Mouse (Mus musculus) bone marrow, adult 2 months (tissue): ENCODE measurements around the gene Ccl17. TPM values are rescaled to one million over a fixed set of nuclear protein-coding genes. Genes with fewer than 3 reads are reported as not detected.

ENCODE experiments used
- H3K27ac ChIP-seq: fragments of 200-500 bp; 2 replicates; pipeline ENCODE4 v1.5.1; 2012; ENCODE audit warnings: low read depth, mild to moderate bottlenecking, control low read depth, inconsistent platforms, low read length; ENCODE audit not compliant: control insufficient read depth, poor library complexity, insufficient read depth
- H3K4me1 ChIP-seq: fragments of 200-500 bp; 2 replicates; pipeline ENCODE4 v1.6.1; 2011; ENCODE audit warnings: low read length; ENCODE audit not compliant: control insufficient read depth, insufficient read depth
- H3K4me3 ChIP-seq: fragments of 200-500 bp; replicated peaks from 2 replicates; pipeline ENCODE3; 2011; ENCODE audit warnings: mild to moderate bottlenecking, low read depth, low read length, control low read depth; ENCODE audit not compliant: control insufficient read depth
- CTCF ChIP-seq: fragments of 200-500 bp; IDR thresholded peaks from 2 replicates; pipeline ENCODE4 v1.5.1; 2011; ENCODE audit warnings: low read length, control low read depth; ENCODE audit not compliant: control insufficient read depth, insufficient read depth
- POLR2A ChIP-seq: fragments of 200-500 bp; IDR thresholded peaks from 2 replicates; pipeline ENCODE4 v1.6.1; 2011; ENCODE audit warnings: low read depth, mild to moderate bottlenecking, control low read depth, low read length, borderline replicate concordance; ENCODE audit not compliant: control insufficient read depth
- whole genome bisulfite sequencing: fragments of 180-500 bp; shearing (Covaris S2); methylation state at CpG from one replicate; pipeline ENCODE4 v1.1.7; 2018; 5-methylcytosine and 5-hydroxymethylcytosine counted together
- polyA plus RNA-seq: library from polyadenylated mRNA; stranded (reverse); fragments of >200 nt; gene quantifications from 2 replicates; pipeline ENCODE4 v1.2.4, GENCODE M21; 2011; ENCODE audit warnings: low replicate concordance; ENCODE audit not compliant: missing spikeins, insufficient read depth, insufficient read length

Ccl17 gene
- polyA plus RNA-seq, 1 experiment = not detected

DNA sequence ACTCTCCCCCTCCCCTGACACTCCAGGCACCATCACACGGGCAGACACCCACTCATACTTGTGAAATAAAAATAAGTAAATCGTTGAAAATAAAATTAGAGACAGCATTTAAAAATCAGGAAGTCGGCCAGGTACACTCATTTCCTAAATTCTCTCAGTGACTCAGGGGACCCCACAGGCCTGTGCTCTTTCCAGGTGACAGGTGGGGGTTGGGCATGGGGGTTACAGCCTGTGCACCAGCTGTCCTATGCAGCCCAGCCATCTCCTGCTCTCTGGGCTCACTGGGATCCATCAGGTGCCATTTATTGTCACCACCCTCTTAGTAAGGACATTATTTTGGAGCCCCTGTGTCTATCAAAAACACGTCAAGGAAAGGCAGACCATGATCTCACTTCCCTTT is 26.4 kb upstream of the Ccl17 start:
- Histone ChIP-seq H3K27ac (no peak overlapping the region), H3K4me1 (peaks cover 3% of the 10 kb centered on the region), H3K4me3 (no peak overlapping the region)
- TF ChIP-seq POLR2A = no peak
- no peak for TF ChIP-seq CTCF
- 12% methylated on average over 4 of the region's 4 CpGs for WGBS

DNA sequence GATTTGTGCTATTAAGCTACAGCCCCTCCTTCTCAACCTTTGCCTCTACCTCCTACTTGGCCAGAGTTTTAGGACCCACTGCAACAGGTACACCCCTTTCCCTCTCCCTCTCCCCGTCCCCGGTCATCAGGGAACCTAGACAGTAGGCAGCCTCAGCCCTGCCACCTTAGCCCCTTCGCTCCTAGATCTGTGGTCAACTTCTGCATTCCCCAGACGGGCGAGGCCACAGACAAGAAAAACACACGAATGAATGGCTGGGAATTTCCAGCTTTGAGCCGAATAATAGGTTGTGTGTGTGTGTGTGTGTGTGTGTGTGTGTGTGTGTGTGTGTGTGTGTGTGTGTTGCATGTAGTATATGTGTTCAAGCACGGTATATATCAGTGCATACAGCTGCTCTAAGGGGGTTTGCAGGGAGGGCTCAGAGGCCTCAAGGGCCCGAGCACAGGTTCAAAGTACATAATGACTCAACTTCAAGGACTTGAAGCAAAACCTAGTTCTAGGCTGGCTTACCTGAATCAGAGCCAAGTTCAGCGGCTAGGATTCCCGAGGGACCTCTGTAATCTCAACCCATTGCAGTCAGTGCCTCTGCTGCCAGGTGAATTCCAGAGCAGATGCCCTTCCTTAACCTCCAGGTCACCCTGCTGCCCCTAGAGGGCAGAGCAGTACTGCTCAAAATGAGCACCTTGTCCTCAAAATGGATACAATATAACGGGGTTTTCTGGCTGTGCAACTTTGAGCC is 24.8 kb upstream of the Ccl17 start:
- WGBS = 50% methylated on average over 12 of the region's 12 CpGs
- TF ChIP-seq CTCF (peak; percentile 81), POLR2A (no peak)
- H3K4me1 ChIP-seq = peaks cover 3% of the 10 kb centered on the region; the same call in 1 of the 2 replicates
- no peak overlapping the region for H3K4me3 ChIP-seq
- no peak overlapping the region for H3K27ac ChIP-seq

DNA sequence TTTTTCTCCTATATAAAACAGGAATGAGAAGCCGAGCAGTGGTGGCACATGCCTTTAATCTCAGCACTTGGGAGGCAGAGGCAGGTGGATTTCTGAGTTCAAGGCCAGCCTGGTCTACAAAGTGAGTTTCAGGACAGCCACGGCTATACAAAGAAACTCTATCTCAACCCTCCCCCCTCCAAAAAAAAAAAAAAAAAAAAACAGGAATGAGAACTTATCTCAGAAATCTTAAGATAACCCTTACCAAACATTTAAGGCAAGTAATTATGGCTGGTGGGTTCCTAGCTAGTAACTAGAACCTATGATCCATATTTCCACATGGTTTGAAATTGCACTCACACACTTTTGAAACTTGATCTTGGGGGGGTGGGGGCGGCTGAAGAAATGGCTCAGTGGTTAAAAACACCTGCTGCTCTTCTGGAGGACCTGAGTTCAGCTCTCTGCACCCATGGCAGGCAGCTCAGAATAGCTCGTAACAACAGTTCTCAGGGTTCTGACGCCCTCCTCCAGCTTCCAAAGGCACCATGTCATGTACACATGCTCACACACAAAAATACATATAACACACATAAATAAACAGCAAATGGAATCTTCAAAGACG is 24.2 kb upstream of the Ccl17 start:
- WGBS = 65% methylated on average over 6 of the region's 6 CpGs
- Histone ChIP-seq H3K27ac (peak overlapping the region; percentile 77; the same call in 1 of the 2 replicates), H3K4me1 (peaks cover 3% of the 10 kb centered on the region; the same call in 1 of the 2 replicates)

DNA sequence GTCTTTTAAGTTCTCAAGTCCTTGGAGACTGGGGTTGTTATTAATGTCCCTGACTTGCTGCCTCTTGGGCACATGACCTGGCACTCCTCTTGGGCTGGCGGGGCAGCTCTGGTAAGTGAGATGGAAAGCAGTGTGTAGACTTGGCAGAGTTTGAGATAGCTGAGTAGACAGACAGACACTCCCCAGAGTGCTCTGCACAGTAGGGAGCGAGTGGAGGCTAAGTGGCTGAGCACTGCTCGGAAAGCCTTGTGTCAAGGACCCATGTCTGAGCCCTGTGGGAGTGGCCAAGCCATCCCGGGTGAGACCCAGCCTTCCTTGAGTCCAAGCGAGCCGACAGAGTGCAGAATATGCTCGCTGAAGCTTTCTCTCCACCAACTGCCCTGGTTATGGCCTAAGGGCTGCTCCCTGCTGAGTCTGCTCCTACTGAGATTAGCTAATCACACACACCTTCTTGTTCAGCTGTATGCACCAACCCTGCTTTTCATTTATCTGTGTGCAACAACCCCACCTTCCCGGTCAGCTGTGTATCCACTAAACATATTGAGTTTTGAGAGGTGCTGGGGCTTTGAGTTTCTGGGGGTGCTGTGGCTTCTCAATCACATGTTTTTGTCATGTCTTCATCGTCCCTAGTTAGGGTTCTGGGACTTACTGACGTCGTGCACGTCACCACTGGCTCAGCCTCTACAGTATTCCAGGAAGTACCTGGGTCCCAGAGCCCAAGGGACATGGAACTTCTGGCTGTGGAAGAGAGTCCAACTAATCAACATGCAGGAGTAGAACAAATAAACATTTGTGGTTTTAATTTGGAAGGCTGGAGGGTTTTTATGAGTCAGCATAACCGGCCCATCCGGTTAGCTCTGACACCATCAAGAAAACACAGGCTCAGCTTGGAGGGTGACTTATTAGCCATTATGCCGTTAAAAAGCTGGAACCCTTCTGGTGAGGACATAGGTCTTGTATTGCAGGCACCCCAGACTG is 22.4 kb upstream of the Ccl17 start:
- H3K27ac ChIP-seq = peak overlapping the region; percentile 98
- H3K4me1 ChIP-seq = peaks cover 3% of the 10 kb centered on the region; the same call in 1 of the 2 replicates
- 49% methylated on average over 15 of the region's 15 CpGs for WGBS
- TF ChIP-seq CTCF = no peak
- 0 out of 2 replicates have a peak, but pooled peaks have one; percentile 23 for TF ChIP-seq POLR2A
- H3K4me3 ChIP-seq = no peak overlapping the region

More for the DNA sequence above, 24.2 kb upstream of the Ccl17 start:
- H3K4me3 ChIP-seq = no peak overlapping the region
- no peak for TF ChIP-seq POLR2A
- TF ChIP-seq CTCF = no peak

DNA sequence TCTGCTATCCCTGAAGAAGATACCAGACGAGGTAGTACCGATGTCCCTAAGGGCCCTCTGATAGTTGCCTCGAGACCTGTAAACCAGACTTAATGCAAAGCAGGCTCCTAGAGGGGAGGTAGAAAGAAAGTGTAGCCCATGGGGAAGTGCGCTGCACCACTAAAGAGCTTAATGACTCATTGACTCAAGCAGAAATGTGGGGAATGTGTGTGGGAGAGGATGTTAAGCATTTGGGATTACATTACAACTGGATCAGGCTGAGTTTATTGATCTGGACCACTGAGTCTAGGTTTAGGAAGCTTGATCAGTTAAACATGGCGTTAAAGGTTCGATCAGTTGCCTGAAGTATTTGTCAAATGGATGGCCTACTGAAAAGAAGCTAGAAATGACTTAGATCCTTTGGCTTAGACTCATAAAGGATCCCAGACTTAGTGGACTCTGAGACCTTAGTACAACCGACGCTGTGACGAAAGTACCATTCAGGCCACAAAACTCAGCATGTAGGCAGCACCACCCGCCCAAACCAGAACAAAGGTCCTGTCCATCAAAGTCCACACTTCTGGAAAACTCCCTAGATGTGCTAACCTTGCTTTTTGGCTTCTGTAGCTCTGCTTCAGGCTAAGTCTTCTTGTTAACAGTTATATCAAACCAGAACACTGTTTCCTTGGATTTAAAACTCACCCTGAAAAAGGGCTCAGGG is 20.8 kb upstream of the Ccl17 start:
- WGBS = 87% methylated on average over 10 of the region's 10 CpGs
- Histone ChIP-seq H3K4me1 (peaks cover 5% of the 10 kb centered on the region; the same call in 1 of the 2 replicates), H3K27ac (no peak overlapping the region), H3K4me3 (no peak overlapping the region)
- TF ChIP-seq POLR2A = no peak
- no peak for TF ChIP-seq CTCF

DNA sequence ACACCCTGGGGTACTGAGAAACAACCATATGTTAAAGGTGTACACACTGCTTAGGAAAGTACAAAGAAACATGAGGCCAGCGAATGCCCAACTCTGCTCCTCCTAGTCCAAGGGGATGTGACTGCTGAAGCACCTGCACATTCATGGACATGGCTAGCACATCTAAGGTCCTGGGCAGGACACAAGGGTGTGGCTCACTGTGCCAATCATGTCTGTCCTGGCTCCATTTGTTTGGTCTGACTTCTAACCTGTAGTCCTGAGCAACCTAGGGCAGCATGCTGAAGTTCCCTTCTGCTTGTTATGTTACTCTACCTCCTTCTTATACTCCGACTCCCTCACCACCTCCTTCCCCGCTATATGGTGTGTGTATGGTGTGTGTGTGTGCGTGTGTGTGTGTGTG is 15.9 kb upstream of the Ccl17 start:
- Histone ChIP-seq H3K4me3 (no peak overlapping the region), H3K4me1 (peaks cover 2% of the 10 kb centered on the region; the same call in 1 of the 2 replicates), H3K27ac (no peak overlapping the region)
- WGBS = 82% methylated on average over 4 of the region's 4 CpGs
- no peak for TF ChIP-seq POLR2A
- no peak for TF ChIP-seq CTCF

DNA sequence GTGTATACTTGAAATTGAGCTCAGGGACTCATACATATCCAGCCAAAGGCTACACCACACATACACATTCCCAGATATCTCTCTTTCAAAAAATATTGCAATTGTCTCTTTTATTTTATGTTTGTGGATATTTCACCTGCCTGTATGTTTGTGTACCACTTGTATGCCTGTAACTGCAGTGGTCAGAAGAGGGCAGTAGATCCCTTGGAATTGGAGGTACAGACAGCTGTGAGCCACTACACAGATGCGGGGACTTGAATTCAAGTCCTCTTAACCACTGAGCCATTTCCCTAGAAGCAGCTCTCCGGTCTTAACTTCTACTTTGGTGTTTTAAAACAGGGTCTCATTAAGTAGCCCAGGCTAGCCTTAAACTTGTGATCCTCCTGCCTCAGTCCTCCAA is 15.5 kb upstream of the Ccl17 start:
- WGBS = 69% methylated on average over 2 of the region's 2 CpGs

More for the DNA sequence above, 15.5 kb upstream of the Ccl17 start:
- Histone ChIP-seq H3K27ac (no peak overlapping the region), H3K4me3 (no peak overlapping the region), H3K4me1 (peaks cover 2% of the 10 kb centered on the region; the same call in 1 of the 2 replicates)
- TF ChIP-seq CTCF (peak; percentile 28; the same call in 1 of the 2 replicates), POLR2A (no peak)
